Mouse (Mus musculus): ENCODE data around the gene Atp2a1. TPM values are rescaled to one million over a fixed set of nuclear protein-coding genes. Genes with fewer than 3 reads are reported as not detected.

The Atp2a1 gene
- polyA plus RNA-seq, 1 experiment from 2014 or later: not detected

- no peak overlapping the region for H3K4me3 ChIP-seq (ENCODE audit: low read depth, low read length)
- no peak overlapping the region for H3K9ac ChIP-seq
- 43% methylated on average over 6 of the region's 6 CpGs for WGBS
These were observed 65.7 kb downstream of the Atp2a1 start for GRCm38 (mm10) chr7:126397221-126397620.

GRCm38 (mm10) chr7:126396298-126397119 lies 66.4 kb downstream of the Atp2a1 start, which contains the start of gene Nfatc2ip:
Gene Nfatc2ip (minus strand): TSS chr7:126396737.
- Histone ChIP-seq H3K4me2 (peak within 1 kb of the TSS; percentile 71), H3K27me3 (ENCODE audit: insufficient read depth, low read length) (no peaks in the 10 kb centered on the region), H3K9me3 (ENCODE audit: low read depth, low read length) (no peaks in the 10 kb centered on the region), H3K4me1 (ENCODE audit: insufficient read depth) (0 out of 2 replicates have a peak, but pooled peaks cover 4% of the 10 kb centered on the region), H3K36me3 (ENCODE audit: insufficient read depth) (peaks cover 4% of the 10 kb centered on the region; the same call in 1 of the 2 replicates), H3K27ac (ENCODE audit: low read depth) (peak within 1 kb of the TSS; percentile 60), H3K4me3 (ENCODE audit: low read depth, low read length) (peak within 1 kb of the TSS; percentile 87), H3K9ac (peak within 1 kb of the TSS; percentile 75)
- peak; percentile 100 for ATAC-seq (ENCODE audit: insufficient read depth)
- no peak for TF ChIP-seq CTCF (IDR thresholded peaks at IDR 0.05; ENCODE audit: low read depth)
- DNase-seq: peak; percentile 99
- under 1% methylated on average over 59 of the region's 59 CpGs for WGBS

More at GRCm38 (mm10) chr7:126397221-126397620, 65.7 kb downstream of the Atp2a1 start:
- Histone ChIP-seq H3K9me3 (ENCODE audit: low read depth, low read length) (no peaks in the 10 kb centered on the region), H3K4me1 (ENCODE audit: insufficient read depth) (0 out of 2 replicates have a peak, but pooled peaks cover 4% of the 10 kb centered on the region), H3K27ac (ENCODE audit: low read depth) (no peak overlapping the region), H3K36me3 (ENCODE audit: insufficient read depth) (no peaks in the 10 kb centered on the region), H3K4me2 (peak overlapping the region; percentile 45), H3K27me3 (ENCODE audit: insufficient read depth, low read length) (no peaks in the 10 kb centered on the region)
- no peak for TF ChIP-seq CTCF (IDR thresholded peaks at IDR 0.05; ENCODE audit: low read depth)
- DNase-seq (no peak), ATAC-seq (ENCODE audit: insufficient read depth) (no peak)

Other genes with a start within 250 kb of the Atp2a1 start
- gene Sbk1, start 190.5 kb downstream of the Atp2a1 start, polyA plus RNA-seq (2014; fragmentation: Nextera tagmentation; extraction: Ambion mirVana): 51.2 and 57.0 TPM in 2 replicates
- gene Lat, start 93.5 kb downstream of the Atp2a1 start, polyA plus RNA-seq (2014; fragmentation: Nextera tagmentation; extraction: Ambion mirVana): 1.7 and 2.8 TPM in 2 replicates
- gene Spns1, start 85.7 kb downstream of the Atp2a1 start, polyA plus RNA-seq (2014; fragmentation: Nextera tagmentation; extraction: Ambion mirVana): 41.7 and 46.0 TPM in 2 replicates
- 3.6 and 4.3 TPM in 2 replicates for gene Nfatc2ip, start 66.4 kb downstream of the Atp2a1 start, polyA plus RNA-seq (2014; fragmentation: Nextera tagmentation; extraction: Ambion mirVana)
- not detected in 2 replicates for gene Cd19, start 48.2 kb downstream of the Atp2a1 start, polyA plus RNA-seq (2014; fragmentation: Nextera tagmentation; extraction: Ambion mirVana)
- gene Rabep2, start 34.3 kb downstream of the Atp2a1 start, polyA plus RNA-seq (2014; fragmentation: Nextera tagmentation; extraction: Ambion mirVana): 33.8 and 34.5 TPM in 2 replicates
- 42.0 and 46.5 TPM in 2 replicates for gene Sh2b1, start 12.3 kb upstream of the Atp2a1 start, polyA plus RNA-seq (2014; fragmentation: Nextera tagmentation; extraction: Ambion mirVana)
- 126 and 128 TPM in 2 replicates for gene Tufm, start 24.3 kb upstream of the Atp2a1 start, polyA plus RNA-seq (2014; fragmentation: Nextera tagmentation; extraction: Ambion mirVana)
- gene Atxn2l, start 40.3 kb upstream of the Atp2a1 start, polyA plus RNA-seq (2014; fragmentation: Nextera tagmentation; extraction: Ambion mirVana): 57.0 and 61.9 TPM in 2 replicates
- gene Eif3c, start 103.3 kb upstream of the Atp2a1 start, polyA plus RNA-seq (2014; fragmentation: Nextera tagmentation; extraction: Ambion mirVana): 169 and 183 TPM in 2 replicates
- 0.32 and 0.54 TPM in 2 replicates for gene Apobr, start 121.8 kb upstream of the Atp2a1 start, polyA plus RNA-seq (2014; fragmentation: Nextera tagmentation; extraction: Ambion mirVana)
- gene Cln3, start 122.7 kb upstream of the Atp2a1 start, polyA plus RNA-seq (2014; fragmentation: Nextera tagmentation; extraction: Ambion mirVana): 24.1 and 27.3 TPM in 2 replicates
- gene Il27, start 131.8 kb upstream of the Atp2a1 start, polyA plus RNA-seq (2014; fragmentation: Nextera tagmentation; extraction: Ambion mirVana): not detected in 2 replicates
- 9.7 and 10.7 TPM in 2 replicates for gene Nupr1, start 167.8 kb upstream of the Atp2a1 start, polyA plus RNA-seq (2014; fragmentation: Nextera tagmentation; extraction: Ambion mirVana)
- 49.5 and 61.3 TPM in 2 replicates for gene Sgf29, start 186.2 kb upstream of the Atp2a1 start, polyA plus RNA-seq (2014; fragmentation: Nextera tagmentation; extraction: Ambion mirVana)
- 1.4 and 2.6 TPM in 2 replicates for gene Sult1a1, start 213.3 kb upstream of the Atp2a1 start, polyA plus RNA-seq (2014; fragmentation: Nextera tagmentation; extraction: Ambion mirVana)
- 123 and 126 TPM in 2 replicates for gene Bola2, start 232.3 kb upstream of the Atp2a1 start, polyA plus RNA-seq (2014; fragmentation: Nextera tagmentation; extraction: Ambion mirVana)
- 8.9 and 9.7 TPM in 2 replicates for gene Slx1b, start 232.7 kb upstream of the Atp2a1 start, polyA plus RNA-seq (2014; fragmentation: Nextera tagmentation; extraction: Ambion mirVana)
- 29.2 and 29.3 TPM in 2 replicates for gene Coro1a, start 244.7 kb upstream of the Atp2a1 start, polyA plus RNA-seq (2014; fragmentation: Nextera tagmentation; extraction: Ambion mirVana)

Data from lung, embryonic 14.5 days (tissue).